Mouse (Mus musculus): Measurements from ENCODE around the gene Itga2b. TPM values are rescaled to one million over a fixed set of nuclear protein-coding genes. Genes with fewer than 3 reads are reported as not detected.
A peak's percentile ranks its signal among the peaks of the same experiment; 100 is the strongest.

Gene Itga2b
- polyA plus RNA-seq, 1 experiment from 2014 or later = 5.4 TPM

DNA sequence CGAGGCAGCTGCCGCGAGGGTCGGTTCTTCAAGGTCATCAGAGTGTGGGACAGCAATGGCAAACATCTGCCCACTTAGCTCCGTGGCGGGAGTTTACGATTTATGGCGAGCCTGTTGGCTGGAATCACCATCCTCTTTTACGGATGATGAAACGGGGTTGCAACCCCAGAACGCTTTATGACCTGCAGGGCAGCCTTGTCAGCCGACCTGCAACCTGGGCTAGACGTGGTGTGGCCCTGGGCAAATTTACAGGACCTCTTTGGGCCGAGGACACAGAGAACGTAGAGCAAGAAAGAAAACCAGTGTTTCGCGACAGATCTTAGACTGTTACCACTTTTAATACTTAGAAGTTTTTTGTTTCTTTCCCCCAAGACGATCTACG, 62.1 kb downstream of the Itga2b start, which contains the start of gene Slc25a39:
Gene Slc25a39 (minus strand): TSS at position 113 of the 382 bp plus-strand sequence.
- Histone ChIP-seq H3K4me3 (replicated peaks; ENCODE audit: low read depth, low read length) (peak within 1 kb of the TSS; percentile 79), H3K9me3 (ENCODE audit: control insufficient read depth, low read length) (no peaks in the 10 kb centered on the region), H3K27me3 (ENCODE audit: control insufficient read depth, insufficient read depth, low read length) (no peaks in the 10 kb centered on the region), H3K36me3 (ENCODE audit: control insufficient read depth, insufficient read depth, low read length) (peaks cover 15% of the 10 kb centered on the region), H3K9ac (replicated peaks; ENCODE audit: low read length) (peak within 1 kb of the TSS; percentile 80), H3K4me2 (ENCODE audit: low read length) (peak within 1 kb of the TSS; percentile 79), H3K4me1 (ENCODE audit: control insufficient read depth, insufficient read depth, low read length) (peaks cover 21% of the 10 kb centered on the region), H3K27ac (replicated peaks; ENCODE audit: low read depth, low read length) (peak within 1 kb of the TSS; percentile 84)
- under 1% methylated on average over 19 of the region's 19 CpGs for WGBS
- DNase-seq = no peak
- no peak for ATAC-seq (ENCODE audit: low FRiP score, low TSS enrichment)

DNA sequence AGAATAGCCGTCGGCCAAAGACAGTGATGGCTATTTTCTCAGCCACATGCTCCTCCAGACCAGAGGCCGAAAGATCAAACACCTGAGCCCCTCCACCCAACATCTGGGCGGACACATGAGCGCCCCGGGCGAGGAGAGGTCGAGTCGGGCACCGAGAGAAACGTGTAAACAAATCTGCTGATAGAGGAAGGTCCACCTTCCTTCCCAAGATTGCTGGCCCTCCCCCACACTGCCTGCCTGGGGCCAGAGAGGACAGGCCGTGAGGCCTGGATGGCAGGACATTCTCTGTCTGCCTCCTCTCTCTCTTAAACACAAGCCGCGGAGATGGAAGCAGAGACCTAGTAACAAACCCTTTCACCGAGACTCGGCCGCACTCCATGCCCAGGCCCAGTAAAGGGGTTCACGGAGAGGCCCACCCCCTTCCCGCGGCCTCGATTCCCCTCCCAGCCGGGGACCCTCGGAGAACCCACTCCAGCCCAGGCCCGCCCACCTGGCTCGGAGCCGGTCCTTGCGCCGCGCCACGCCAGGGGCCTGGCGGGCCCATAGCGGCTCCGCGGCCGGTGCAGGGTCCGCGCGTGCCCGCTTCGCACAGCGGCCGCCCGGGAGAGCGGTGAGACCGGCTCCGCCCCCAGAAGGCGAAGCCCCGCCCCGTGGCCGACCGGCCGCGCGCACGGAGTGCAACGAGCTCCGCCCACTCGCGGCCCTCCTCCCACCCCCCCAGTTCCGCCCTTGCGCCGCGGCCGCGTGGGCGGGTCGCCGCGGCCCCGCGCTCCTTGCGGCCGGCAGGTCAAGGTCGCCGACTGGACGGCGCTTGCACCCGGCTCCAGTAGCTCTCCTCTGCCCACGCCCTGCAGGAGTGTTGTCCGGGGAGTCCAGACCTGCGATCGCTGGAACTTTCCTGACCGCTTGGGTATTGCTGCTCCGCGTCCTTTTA, 62.8 kb downstream of the Itga2b start:
- Histone ChIP-seq H3K27ac (replicated peaks; ENCODE audit: low read depth, low read length) (peak overlapping the region; percentile 84), H3K4me2 (ENCODE audit: low read length) (peak overlapping the region; percentile 79), H3K27me3 (ENCODE audit: control insufficient read depth, insufficient read depth, low read length) (no peaks in the 10 kb centered on the region), H3K9ac (replicated peaks; ENCODE audit: low read length) (peak overlapping the region; percentile 80), H3K4me3 (replicated peaks; ENCODE audit: low read depth, low read length) (peak overlapping the region; percentile 79), H3K9me3 (ENCODE audit: control insufficient read depth, low read length) (no peaks in the 10 kb centered on the region), H3K4me1 (ENCODE audit: control insufficient read depth, insufficient read depth, low read length) (peaks cover 21% of the 10 kb centered on the region), H3K36me3 (ENCODE audit: control insufficient read depth, insufficient read depth, low read length) (peaks cover 21% of the 10 kb centered on the region)
- WGBS = under 1% methylated on average over 83 of the region's 85 CpGs
- DNase-seq (peak; percentile 95), ATAC-seq (ENCODE audit: low FRiP score, low TSS enrichment) (peak; percentile 71)

DNA sequence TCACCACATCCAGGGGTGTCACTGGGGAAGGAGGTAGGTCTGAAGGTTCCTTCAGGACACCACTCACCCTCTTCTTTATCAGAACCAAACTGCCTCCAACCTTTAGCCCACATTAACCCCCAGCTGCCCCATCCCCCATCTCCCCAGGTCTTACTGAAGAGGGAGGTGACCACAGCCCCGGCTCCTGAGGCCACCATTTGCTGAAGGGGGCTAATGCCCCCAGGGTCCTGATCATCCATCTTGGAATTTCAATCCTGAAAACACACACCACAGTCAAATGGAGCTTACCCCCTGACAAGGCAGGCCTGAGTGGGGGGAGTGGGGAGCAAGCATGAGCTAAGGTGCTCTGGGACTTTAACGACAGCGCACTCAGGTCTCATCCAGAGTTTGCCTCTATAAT, 63.5 kb downstream of the Itga2b start:
- H3K36me3 ChIP-seq (ENCODE audit: control insufficient read depth, insufficient read depth, low read length) = peaks cover 29% of the 10 kb centered on the region
- ATAC-seq (ENCODE audit: low FRiP score, low TSS enrichment) = no peak
- peaks cover 21% of the 10 kb centered on the region for H3K4me1 ChIP-seq (ENCODE audit: control insufficient read depth, insufficient read depth, low read length)
- peak overlapping the region; percentile 84 for H3K27ac ChIP-seq (replicated peaks; ENCODE audit: low read depth, low read length)
- no peaks in the 10 kb centered on the region for H3K27me3 ChIP-seq (ENCODE audit: control insufficient read depth, insufficient read depth, low read length)
- 6% methylated on average over 3 of the region's 3 CpGs for WGBS
- peak overlapping the region; percentile 80 for H3K9ac ChIP-seq (replicated peaks; ENCODE audit: low read length)
- H3K4me2 ChIP-seq (ENCODE audit: low read length) = peak overlapping the region; percentile 79
- peak overlapping the region; percentile 79 for H3K4me3 ChIP-seq (replicated peaks; ENCODE audit: low read depth, low read length)
- H3K9me3 ChIP-seq (ENCODE audit: control insufficient read depth, low read length) = no peaks in the 10 kb centered on the region
- no peak for DNase-seq

DNA sequence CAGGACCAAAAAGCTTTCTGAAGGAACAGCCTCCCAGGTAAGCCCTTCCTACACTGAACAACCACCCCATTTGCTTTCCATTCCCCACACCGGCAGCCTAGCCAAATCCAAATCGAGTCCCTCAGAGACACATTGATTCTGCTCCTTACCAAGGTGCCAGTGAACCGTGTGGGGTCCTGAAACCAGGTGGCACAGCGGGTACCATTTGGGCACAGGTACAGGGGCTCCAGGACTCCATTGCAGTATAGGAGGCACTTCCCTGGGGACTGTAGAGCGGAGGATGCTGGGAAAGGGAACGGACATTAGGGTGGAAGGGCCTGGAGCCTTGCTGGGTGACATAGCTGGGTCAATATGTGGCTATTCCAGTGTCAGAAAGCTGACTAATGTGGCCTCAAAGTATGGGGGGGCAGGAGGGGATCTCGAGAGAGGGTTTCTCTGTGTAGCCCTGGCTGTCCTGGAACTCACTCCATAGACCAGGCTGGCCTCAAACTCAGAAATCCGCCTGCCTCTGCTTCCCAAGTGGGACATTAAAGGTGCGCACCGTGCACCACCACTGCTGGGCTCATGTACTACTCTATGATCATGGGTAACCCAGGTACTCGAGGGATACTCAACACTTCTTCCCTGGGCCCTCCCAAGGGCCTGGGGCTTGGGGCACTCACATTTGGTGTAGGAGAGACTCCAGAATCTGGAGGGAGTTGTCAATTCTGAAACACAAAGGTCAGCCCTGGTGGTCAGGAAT, 64.2 kb downstream of the Itga2b start:
- 89% methylated on average over 11 of the region's 11 CpGs for WGBS
- Histone ChIP-seq H3K9ac (replicated peaks; ENCODE audit: low read length) (peak overlapping the region; percentile 80; the same call in 1 of the 2 replicates), H3K4me1 (ENCODE audit: control insufficient read depth, insufficient read depth, low read length) (peaks cover 21% of the 10 kb centered on the region), H3K36me3 (ENCODE audit: control insufficient read depth, insufficient read depth, low read length) (peaks cover 36% of the 10 kb centered on the region), H3K4me2 (ENCODE audit: low read length) (peak overlapping the region; percentile 79), H3K4me3 (replicated peaks; ENCODE audit: low read depth, low read length) (peak overlapping the region; percentile 79), H3K27ac (replicated peaks; ENCODE audit: low read depth, low read length) (no peak overlapping the region), H3K9me3 (ENCODE audit: control insufficient read depth, low read length) (no peaks in the 10 kb centered on the region), H3K27me3 (ENCODE audit: control insufficient read depth, insufficient read depth, low read length) (no peaks in the 10 kb centered on the region)
- ATAC-seq (ENCODE audit: low FRiP score, low TSS enrichment) = no peak
- DNase-seq = no peak

DNA sequence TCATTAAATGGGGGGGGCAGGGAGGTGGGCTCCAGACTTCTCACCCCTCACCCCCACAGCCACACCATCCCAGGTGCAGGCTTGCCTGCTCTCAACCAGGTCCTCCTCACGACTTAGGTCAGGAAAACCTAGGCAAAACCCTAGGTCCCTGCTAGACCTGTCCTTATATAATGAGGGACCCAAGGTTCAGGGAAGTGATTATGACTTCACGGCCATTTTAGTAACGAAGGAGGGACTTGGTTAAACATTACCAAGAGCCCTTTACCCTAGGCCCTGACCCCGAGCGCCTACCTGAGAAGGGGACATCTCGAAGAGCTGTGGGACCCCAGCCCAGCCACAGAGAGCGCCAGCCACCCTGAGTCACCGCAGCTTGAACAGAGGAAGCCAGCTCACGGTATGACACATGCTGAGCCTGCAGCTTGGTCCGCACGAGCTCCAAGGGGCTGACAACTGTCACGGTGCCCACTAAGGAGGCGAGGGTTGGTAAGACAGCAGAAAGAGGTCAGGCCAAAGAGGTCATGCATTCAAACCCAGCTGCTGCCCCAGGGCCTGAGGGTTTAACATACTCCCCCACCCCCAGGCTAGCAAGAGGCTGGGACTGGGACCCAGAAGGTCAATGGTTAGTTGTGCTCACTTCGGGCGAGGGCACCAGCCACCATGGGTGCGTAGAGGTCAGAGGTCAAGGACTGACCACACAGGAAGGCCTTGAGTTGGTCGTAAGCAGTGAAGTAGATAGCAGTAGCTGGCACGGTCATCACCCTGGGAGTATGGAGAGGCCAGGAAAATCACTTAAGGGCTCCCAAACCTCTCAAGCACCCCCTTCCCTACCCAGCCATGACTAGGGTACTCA, 65.5 kb downstream of the Itga2b start:
- H3K36me3 ChIP-seq (ENCODE audit: control insufficient read depth, insufficient read depth, low read length) = peaks cover 49% of the 10 kb centered on the region
- H3K27me3 ChIP-seq (ENCODE audit: control insufficient read depth, insufficient read depth, low read length) = no peaks in the 10 kb centered on the region; the same call in 1 of the 2 replicates
- no peak overlapping the region for H3K27ac ChIP-seq (replicated peaks; ENCODE audit: low read depth, low read length)
- peak overlapping the region; percentile 19 for H3K4me2 ChIP-seq (ENCODE audit: low read length)
- ATAC-seq (ENCODE audit: low FRiP score, low TSS enrichment) (no peak), DNase-seq (no peak)
- H3K9ac ChIP-seq (replicated peaks; ENCODE audit: low read length) = no peak overlapping the region
- WGBS = 83% methylated on average over 18 of the region's 18 CpGs
- H3K9me3 ChIP-seq (ENCODE audit: control insufficient read depth, low read length) = no peaks in the 10 kb centered on the region
- no peak overlapping the region for H3K4me3 ChIP-seq (replicated peaks; ENCODE audit: low read depth, low read length)
- peaks cover 28% of the 10 kb centered on the region for H3K4me1 ChIP-seq (ENCODE audit: control insufficient read depth, insufficient read depth, low read length)

DNA sequence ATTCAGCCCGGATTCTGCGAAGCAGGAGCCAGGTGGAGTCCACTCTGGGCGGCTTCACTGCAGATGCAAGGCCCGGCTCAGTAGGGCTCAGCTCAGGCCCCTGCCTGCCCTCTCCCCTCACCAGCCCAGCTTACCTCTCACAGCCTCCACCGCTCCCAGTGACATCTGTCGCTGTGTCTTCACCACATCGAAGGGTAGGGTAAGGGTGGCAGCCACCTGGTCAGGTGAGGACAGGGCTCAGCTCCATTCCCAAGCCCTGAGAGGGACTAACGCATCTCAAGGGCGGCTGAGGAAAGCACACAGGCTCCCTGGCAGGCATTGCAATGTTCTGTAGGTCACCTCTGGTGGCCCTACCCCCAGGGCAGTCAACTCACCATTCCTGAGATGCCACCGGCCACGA, 66.3 kb downstream of the Itga2b start:
- ATAC-seq (ENCODE audit: low FRiP score, low TSS enrichment) (no peak), DNase-seq (no peak)
- Histone ChIP-seq H3K9ac (replicated peaks; ENCODE audit: low read length) (no peak overlapping the region), H3K4me2 (ENCODE audit: low read length) (no peak overlapping the region), H3K27ac (replicated peaks; ENCODE audit: low read depth, low read length) (no peak overlapping the region), H3K36me3 (ENCODE audit: control insufficient read depth, insufficient read depth, low read length) (peaks cover 56% of the 10 kb centered on the region), H3K4me3 (replicated peaks; ENCODE audit: low read depth, low read length) (no peak overlapping the region), H3K4me1 (ENCODE audit: control insufficient read depth, insufficient read depth, low read length) (peaks cover 30% of the 10 kb centered on the region), H3K9me3 (ENCODE audit: control insufficient read depth, low read length) (no peaks in the 10 kb centered on the region), H3K27me3 (ENCODE audit: control insufficient read depth, insufficient read depth, low read length) (no peaks in the 10 kb centered on the region; the same call in 1 of the 2 replicates)
- 95% methylated on average over 11 of the region's 11 CpGs for WGBS
